Mouse (Mus musculus) hindbrain, postnatal 0 days (tissue): ENCODE measurements around the gene Rasgef1c. TPM values are rescaled to one million over a fixed set of nuclear protein-coding genes. Genes with fewer than 3 reads are reported as not detected.

ENCODE experiments used
- ATAC-seq: fragments of 200-750 bp; cut with Nextera tagmentation; 2 replicates; pipeline ENCODE4 v1.8.0; 2017; ENCODE audit warnings: mild to moderate bottlenecking, moderate TSS enrichment, moderate library complexity
- DNase-seq: peaks from one replicate; pipeline ENCODE4 v3.0.0-alpha.2; 2015; ENCODE audit warnings: low spot score
- H3K27ac ChIP-seq: fragments of 300-500 bp; sonication (generic); 2 replicates; pipeline ENCODE4 v1.5.1; 2014; ENCODE audit warnings: mild to moderate bottlenecking
- H3K27me3 ChIP-seq: fragments of 300-500 bp; sonication (generic); 2 replicates; pipeline ENCODE4 v1.6.1; 2014; ENCODE audit warnings: low read length, mixed read lengths; ENCODE audit not compliant: insufficient read depth
- H3K36me3 ChIP-seq: fragments of 300-500 bp; sonication (generic); 2 replicates; pipeline ENCODE4 v1.6.1; 2014; ENCODE audit warnings: low read length, mixed read lengths; ENCODE audit not compliant: insufficient read depth
- H3K4me1 ChIP-seq: fragments of 300-500 bp; sonication (generic); 2 replicates; pipeline ENCODE4 v1.6.1; 2014; ENCODE audit warnings: antibody characterized with exemption, low read length, mixed read lengths; ENCODE audit not compliant: insufficient read depth
- H3K4me2 ChIP-seq: fragments of 300-500 bp; sonication (generic); 2 replicates; pipeline ENCODE4 v1.6.1; 2014; ENCODE audit warnings: low read depth, mild to moderate bottlenecking, low read length, moderate library complexity, mixed read lengths
- H3K4me3 ChIP-seq: fragments of 300-500 bp; sonication (generic); 2 replicates; pipeline ENCODE4 v1.5.1; 2014; ENCODE audit warnings: low read length
- H3K9ac ChIP-seq: fragments of 300-500 bp; sonication (generic); replicated peaks from 2 replicates; pipeline ENCODE4 v1.6.1; 2014; ENCODE audit warnings: mild to moderate bottlenecking, low read length, moderate library complexity, mixed read lengths
- H3K9me3 ChIP-seq: fragments of 300-500 bp; sonication (generic); 2 replicates; pipeline ENCODE4 v1.6.1; 2016; ENCODE audit warnings: low read length, mixed read lengths
- CTCF ChIP-seq: IDR thresholded peaks from 2 replicates; pipeline ENCODE4 v1.5.1; 2016; ENCODE audit warnings: antibody characterized with exemption, control low read depth, low read depth
- WGBS: fragments of 180-500 bp; shearing (Covaris S2); extraction: QIAGEN DNeasy Blood & Tissue Kit; methylation state at CpG from one replicate; pipeline ENCODE4 v1.1.7; 2014; 5-methylcytosine and 5-hydroxymethylcytosine counted together
- polyA plus RNA-seq: library from polyadenylated mRNA; unstranded; fragments of >200 nt; fragmentation: Nextera tagmentation; extraction: Ambion mirVana; gene quantifications from 2 replicates; pipeline ENCODE4 v1.2.1, GENCODE M21; 2015
- total RNA-seq: library from RNA; depleted of rRNA; stranded (reverse); fragments of >200 nt; gene quantifications from 2 replicates; pipeline ENCODE4 v1.2.3, GENCODE M21; 2014

Gene Rasgef1c
- total and polyA plus RNA-seq, 2 experiments from 2014 or later = 44.9 to 50.2 TPM

- Histone ChIP-seq H3K9ac (no peak overlapping the region), H3K9me3 (no peaks in the 10 kb centered on the region), H3K4me2 (no peak overlapping the region), H3K4me1 (no peaks in the 10 kb centered on the region), H3K27me3 (no peaks in the 10 kb centered on the region), H3K4me3 (no peak overlapping the region), H3K36me3 (no peaks in the 10 kb centered on the region), H3K27ac (no peak overlapping the region)
- DNase-seq = no peak
- no peak for TF ChIP-seq CTCF
- no peak for ATAC-seq
- 64% methylated on average over 4 of the region's 4 CpGs for WGBS
Observed at GRCm38 (mm10) chr11:49945726-49946125, 44.1 kb downstream of the Rasgef1c start.

- no peaks in the 10 kb centered on the region for H3K4me1 ChIP-seq
- no peak for TF ChIP-seq CTCF
- H3K36me3 ChIP-seq = no peaks in the 10 kb centered on the region
- peak; percentile 54 for DNase-seq
- peak; percentile 50; the same call in 1 of the 2 replicates for ATAC-seq
- 75% methylated on average over 5 of the region's 5 CpGs for WGBS
- H3K27ac ChIP-seq = peak overlapping the region; percentile 32; the same call in 1 of the 2 replicates
- no peak overlapping the region for H3K9ac ChIP-seq
- H3K4me2 ChIP-seq = no peak overlapping the region
- no peaks in the 10 kb centered on the region for H3K27me3 ChIP-seq
- H3K4me3 ChIP-seq = no peak overlapping the region
- no peaks in the 10 kb centered on the region for H3K9me3 ChIP-seq
Observed at GRCm38 (mm10) chr11:49949839-49950238, 48.2 kb downstream of the Rasgef1c start.

- Histone ChIP-seq H3K27me3 (no peaks in the 10 kb centered on the region), H3K9ac (no peak overlapping the region), H3K9me3 (no peaks in the 10 kb centered on the region), H3K4me3 (no peak overlapping the region), H3K36me3 (no peaks in the 10 kb centered on the region), H3K4me2 (no peak overlapping the region), H3K4me1 (no peaks in the 10 kb centered on the region), H3K27ac (no peak overlapping the region)
- WGBS = 96% methylated on average over 6 of the region's 6 CpGs
- DNase-seq (no peak), ATAC-seq (no peak)
- no peak for TF ChIP-seq CTCF
Observed at GRCm38 (mm10) chr11:49953616-49954015, 52.0 kb downstream of the Rasgef1c start.

- no peak overlapping the region for H3K4me2 ChIP-seq
- H3K4me3 ChIP-seq = no peak overlapping the region
- H3K36me3 ChIP-seq = no peaks in the 10 kb centered on the region
- H3K27ac ChIP-seq = no peak overlapping the region; the same call in 1 of the 2 replicates
- peak; percentile 85 for ATAC-seq
- no peaks in the 10 kb centered on the region for H3K9me3 ChIP-seq
- H3K9ac ChIP-seq = no peak overlapping the region
- peak; percentile 97 for TF ChIP-seq CTCF
- H3K27me3 ChIP-seq = no peaks in the 10 kb centered on the region
- H3K4me1 ChIP-seq = no peaks in the 10 kb centered on the region
- WGBS = 24% methylated on average over 8 of the region's 8 CpGs
- DNase-seq = peak; percentile 93
Observed at GRCm38 (mm10) chr11:49955577-49956261, 54.1 kb downstream of the Rasgef1c start.

GRCm38 (mm10) chr11:49958017-49958416 is 56.4 kb downstream of the Rasgef1c start:
- H3K9ac ChIP-seq = no peak overlapping the region
- H3K4me2 ChIP-seq = no peak overlapping the region
- 88% methylated on average over 10 of the region's 10 CpGs for WGBS
- no peaks in the 10 kb centered on the region for H3K4me1 ChIP-seq
- ATAC-seq = no peak
- DNase-seq = no peak
- H3K4me3 ChIP-seq = no peak overlapping the region
- no peaks in the 10 kb centered on the region for H3K27me3 ChIP-seq
- H3K36me3 ChIP-seq = no peaks in the 10 kb centered on the region
- TF ChIP-seq CTCF = no peak
- no peaks in the 10 kb centered on the region for H3K9me3 ChIP-seq
- no peak overlapping the region for H3K27ac ChIP-seq

- Histone ChIP-seq H3K9me3 (no peaks in the 10 kb centered on the region), H3K27me3 (no peaks in the 10 kb centered on the region), H3K4me3 (no peak overlapping the region), H3K9ac (no peak overlapping the region), H3K4me1 (no peaks in the 10 kb centered on the region), H3K4me2 (no peak overlapping the region), H3K36me3 (no peaks in the 10 kb centered on the region), H3K27ac (no peak overlapping the region)
- peak; percentile 60 for ATAC-seq
- 36% methylated on average over 10 of the region's 10 CpGs for WGBS
- peak; percentile 98 for TF ChIP-seq CTCF
- peak; percentile 92 for DNase-seq
Observed at GRCm38 (mm10) chr11:49961098-49961740, 59.6 kb downstream of the Rasgef1c start.

- Histone ChIP-seq H3K9ac (no peak overlapping the region), H3K27me3 (no peaks in the 10 kb centered on the region), H3K4me3 (no peak overlapping the region), H3K4me2 (no peak overlapping the region), H3K36me3 (no peaks in the 10 kb centered on the region), H3K9me3 (no peaks in the 10 kb centered on the region), H3K27ac (no peak overlapping the region), H3K4me1 (no peaks in the 10 kb centered on the region)
- 75% methylated on average over 3 of the region's 3 CpGs for WGBS
- DNase-seq (no peak), ATAC-seq (no peak)
- TF ChIP-seq CTCF = no peak
Observed at GRCm38 (mm10) chr11:49965320-49965719, 63.7 kb downstream of the Rasgef1c start.
